Mouse (Mus musculus): Measurements from ENCODE around the gene Gm14401.
"Not testable (repeated sequence)": the region's sequence is repeated elsewhere in the genome, so short reads cannot be mapped to it uniquely, and the experiment has no call there.

Gene Gm14401

GRCm38 (mm10) chr2:177073432-177074423 is at the start of gene Gm14401:
Gm14401 (plus strand) TSS chr2:177074320.
- not testable (repeated sequence) for DNase-seq

- not testable (repeated sequence) for DNase-seq
Measured at GRCm38 (mm10) chr2:177072807-177073206, 1.3 kb upstream of the Gm14401 start.

GRCm38 (mm10) chr2:177075015-177075414 is 895 bp downstream of the Gm14401 start:
- not testable (repeated sequence) for DNase-seq

- not testable (repeated sequence) for DNase-seq
Measured at GRCm38 (mm10) chr2:177079866-177080265, 5.7 kb downstream of the Gm14401 start.

GRCm38 (mm10) chr2:177109086-177109485 is 35.0 kb downstream of the Gm14401 start:
- DNase-seq = not testable (repeated sequence)

- DNase-seq = not testable (repeated sequence)
Measured at GRCm38 (mm10) chr2:177129097-177129496, 55.0 kb downstream of the Gm14401 start.

Data from right cerebral cortex, adult 18-20 months (tissue).